Mouse (Mus musculus) ES-E14 (cell line): ENCODE results near the gene Desi1. TPM values are rescaled to one million over a fixed set of nuclear protein-coding genes. Genes with fewer than 3 reads are reported as not detected.

Experiments
- DNase-seq: peaks from one replicate; pipeline ENCODE4 v3.0.0-alpha.2; 2013; ENCODE audit warnings: low read depth, low spot score
- H3K27ac ChIP-seq: 2 replicates; pipeline ENCODE4 v1.5.1; 2012; ENCODE audit warnings: low read depth, mild to moderate bottlenecking, low read length, moderate library complexity, mixed read lengths; ENCODE audit not compliant: poor library complexity, insufficient read depth, severe bottlenecking
- H3K36me3 ChIP-seq: 2 replicates; pipeline ENCODE4 v1.6.1; 2012; ENCODE audit warnings: mild to moderate bottlenecking, low read length, moderate library complexity, mixed read lengths; ENCODE audit not compliant: control insufficient read depth, poor library complexity, insufficient read depth, severe bottlenecking
- H3K4me1 ChIP-seq, 2 experiments: fragments of 150-350 bp in 1 of 2; sonication (generic) in 1 of 2; 2 replicates each; pipeline ENCODE4 v1.6.1; 2012; ENCODE audit warnings: low read length in 2 of 2, mild to moderate bottlenecking in 1 of 2, mixed read lengths in 1 of 2; ENCODE audit not compliant: control insufficient read depth in 2 of 2, insufficient read depth in 2 of 2, poor library complexity in 1 of 2
- H3K4me3 ChIP-seq, 2 experiments: fragments of 150-350 bp in 1 of 2; sonication (generic) in 1 of 2; 2 replicates each; pipeline ENCODE4 v1.5.1; 2012; ENCODE audit warnings: low read length in 2 of 2, low read depth in 1 of 2, mild to moderate bottlenecking in 1 of 2, mixed read lengths in 1 of 2; ENCODE audit not compliant: insufficient read depth in 1 of 2, poor library complexity in 1 of 2, severe bottlenecking in 1 of 2
- H3K9ac ChIP-seq: 2 replicates; pipeline ENCODE4 v1.6.1; 2012; ENCODE audit warnings: low read depth, mild to moderate bottlenecking, low read length, mixed read lengths; ENCODE audit not compliant: poor library complexity, insufficient read depth, severe bottlenecking
- H3K9me3 ChIP-seq: fragments of 150-350 bp; sonication (generic); 2 replicates; pipeline ENCODE4 v1.6.1; 2012; ENCODE audit warnings: low read depth, mild to moderate bottlenecking, low read length; ENCODE audit not compliant: control insufficient read depth, insufficient read depth
- CHD2 ChIP-seq: IDR thresholded peaks from 2 replicates; pipeline ENCODE4 v1.6.1; 2014; ENCODE audit warnings: mild to moderate bottlenecking, low read depth, low read length, inconsistent platforms
- HCFC1 ChIP-seq: IDR thresholded peaks from 2 replicates; pipeline ENCODE4 v1.6.1; 2012; ENCODE audit warnings: low read length, inconsistent platforms, borderline replicate concordance; ENCODE audit not compliant: insufficient read depth
- MAFK ChIP-seq: IDR thresholded peaks from 2 replicates; pipeline ENCODE4 v1.6.1; 2014; ENCODE audit warnings: mild to moderate bottlenecking, low read depth, low read length, inconsistent platforms; ENCODE audit not compliant: insufficient read depth
- ZC3H11A ChIP-seq: IDR thresholded peaks from 2 replicates; pipeline ENCODE4 v1.6.1; 2012; ENCODE audit warnings: low read depth, mild to moderate bottlenecking, inconsistent platforms, low read length, borderline replicate concordance
- ZNF384 ChIP-seq: IDR thresholded peaks from 2 replicates; pipeline ENCODE4 v1.6.1; 2012; ENCODE audit warnings: low read depth, low read length, inconsistent platforms
- in situ Hi-C, 2 experiments: fragments of 600-800 bp; cut with MboI; formaldehyde crosslinking; loops; one replicate each; pipeline ENCODE4 v1.15.1; 2025; ENCODE audit warnings: low sequenced_read_pairs in 2 of 2, inconsistent platforms in 1 of 2; ENCODE audit not compliant: unreplicated experiment in 2 of 2
- total RNA-seq: library from RNA; depleted of rRNA; stranded (reverse); fragments of 300-350 nt; gene quantifications from 2 replicates; pipeline ENCODE4 v1.2.3, GENCODE M21; 2012

The Desi1 gene
- total RNA-seq, 1 experiment, result 15.9 TPM

- Histone ChIP-seq H3K27ac (peak overlapping the region; percentile 95), H3K4me3 (no peak overlapping the region), H3K36me3 (no peaks in the 10 kb centered on the region), H3K9ac (peak overlapping the region; percentile 10; the same call in 1 of the 2 replicates), H3K9me3 (peaks cover 8% of the 10 kb centered on the region), H3K4me1 (peaks cover 4 to 13% of the 10 kb centered on the region in 2 experiments; a peak in 1 of 4 replicates)
- DNase-seq, result peak; percentile 69
- in situ Hi-C loops, result no loop called here
- TF ChIP-seq CHD2 (no peak), ZC3H11A (no peak), MAFK (no peak), ZNF384 (no peak), HCFC1 (no peak)
Observed at GRCm38 (mm10) chr15:81969173-81969572, 64.5 kb downstream of the Desi1 start.

GRCm38 (mm10) chr15:81968447-81968846, 65.2 kb downstream of the Desi1 start:
- no peaks in the 10 kb centered on the region for H3K36me3 ChIP-seq
- H3K4me3 ChIP-seq, result no peak overlapping the region
- peaks cover 5% of the 10 kb centered on the region for H3K9me3 ChIP-seq
- DNase-seq, result no peak
- peaks cover 4 to 13% of the 10 kb centered on the region in 2 experiments; a peak in 1 of 4 replicates for H3K4me1 ChIP-seq
- peak overlapping the region; percentile 95 for H3K27ac ChIP-seq
- H3K9ac ChIP-seq, result peak overlapping the region; percentile 13; the same call in 1 of the 2 replicates
- TF ChIP-seq CHD2 (no peak), MAFK (no peak), HCFC1 (no peak), ZC3H11A (no peak), ZNF384 (no peak)
- in situ Hi-C loops, result no loop called here

DNA sequence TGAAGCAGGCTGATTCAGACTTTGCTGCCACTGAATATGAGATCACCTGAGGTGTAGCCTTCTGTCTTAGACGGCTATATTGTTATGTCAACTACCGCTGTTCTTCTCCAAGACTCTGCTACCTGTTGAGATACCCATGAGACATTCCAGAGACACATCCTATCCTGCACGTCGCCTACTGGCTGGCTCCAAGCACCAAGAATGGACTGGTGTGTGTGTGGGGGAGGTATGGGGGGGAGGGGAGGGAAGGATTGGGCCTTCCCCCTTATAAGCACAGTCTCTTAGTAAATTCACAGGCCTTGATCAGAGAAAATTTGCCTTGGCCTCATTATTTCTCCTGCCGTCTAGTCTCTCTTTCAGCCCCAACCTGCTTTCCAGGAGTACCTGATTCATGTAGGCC, 65.8 kb downstream of the Desi1 start:
- Histone ChIP-seq H3K9ac (no peak overlapping the region), H3K4me3 (no peak overlapping the region), H3K4me1 (peaks cover 4 to 13% of the 10 kb centered on the region in 2 experiments; a peak in 1 of 4 replicates), H3K36me3 (no peaks in the 10 kb centered on the region), H3K9me3 (peaks cover 5% of the 10 kb centered on the region), H3K27ac (peak overlapping the region; percentile 95)
- no peak for TF ChIP-seq ZNF384
- TF ChIP-seq MAFK, result no peak
- no peak for TF ChIP-seq ZC3H11A
- no peak for TF ChIP-seq HCFC1
- in situ Hi-C loops, result no loop called here
- DNase-seq, result no peak

DNA sequence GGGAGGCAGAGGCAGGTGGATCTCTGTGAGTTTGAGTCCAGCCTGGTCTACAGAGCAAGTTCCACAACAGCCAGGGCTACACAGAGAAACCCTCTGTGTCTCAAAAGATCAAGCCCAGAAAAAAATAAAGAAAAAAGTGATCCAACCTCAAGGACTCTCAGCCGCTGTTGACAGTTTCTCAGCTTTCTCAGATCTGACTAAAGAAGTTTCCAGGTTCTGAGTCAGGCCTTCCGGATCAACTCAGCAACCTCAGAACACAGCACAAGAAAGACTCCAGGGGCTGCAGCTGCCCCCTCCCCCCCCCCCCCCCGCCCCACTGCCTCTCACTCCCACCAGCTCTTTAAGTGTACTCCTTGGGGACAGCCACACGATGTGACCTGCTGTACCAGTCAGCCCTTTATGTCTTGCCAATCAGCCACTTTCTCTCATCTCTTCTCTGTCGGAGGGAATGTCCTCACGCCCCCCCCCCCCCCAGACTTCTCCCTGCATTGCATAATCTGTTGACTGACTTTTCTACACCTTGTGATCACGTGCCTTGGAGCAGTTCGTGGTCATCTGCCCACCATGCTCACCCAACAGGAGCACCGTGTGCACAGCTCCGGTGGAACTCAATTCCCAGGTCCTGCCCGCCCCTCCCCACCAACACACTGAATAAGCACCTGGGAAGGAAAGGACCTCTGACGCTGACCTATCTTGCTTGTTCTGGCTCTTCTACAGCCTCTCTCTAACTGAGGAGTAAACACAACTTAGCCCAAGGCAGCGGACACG, 67.4 kb downstream of the Desi1 start:
- in situ Hi-C loops, result no loop called here
- H3K9me3 ChIP-seq, result peaks cover 5% of the 10 kb centered on the region; the same call in 1 of the 2 replicates
- TF ChIP-seq ZC3H11A, result no peak
- no peak for TF ChIP-seq HCFC1
- TF ChIP-seq CHD2, result no peak
- no peak for TF ChIP-seq MAFK
- TF ChIP-seq ZNF384, result no peak
- peaks cover 6 to 16% of the 10 kb centered on the region in 2 experiments; a peak in 3 of 4 replicates for H3K4me1 ChIP-seq
- H3K36me3 ChIP-seq, result no peaks in the 10 kb centered on the region
- peak overlapping the region; percentile 57; the same call in 1 of the 2 replicates for H3K27ac ChIP-seq
- no peak overlapping the region for H3K4me3 ChIP-seq
- no peak overlapping the region for H3K9ac ChIP-seq
- no peak for DNase-seq

DNA sequence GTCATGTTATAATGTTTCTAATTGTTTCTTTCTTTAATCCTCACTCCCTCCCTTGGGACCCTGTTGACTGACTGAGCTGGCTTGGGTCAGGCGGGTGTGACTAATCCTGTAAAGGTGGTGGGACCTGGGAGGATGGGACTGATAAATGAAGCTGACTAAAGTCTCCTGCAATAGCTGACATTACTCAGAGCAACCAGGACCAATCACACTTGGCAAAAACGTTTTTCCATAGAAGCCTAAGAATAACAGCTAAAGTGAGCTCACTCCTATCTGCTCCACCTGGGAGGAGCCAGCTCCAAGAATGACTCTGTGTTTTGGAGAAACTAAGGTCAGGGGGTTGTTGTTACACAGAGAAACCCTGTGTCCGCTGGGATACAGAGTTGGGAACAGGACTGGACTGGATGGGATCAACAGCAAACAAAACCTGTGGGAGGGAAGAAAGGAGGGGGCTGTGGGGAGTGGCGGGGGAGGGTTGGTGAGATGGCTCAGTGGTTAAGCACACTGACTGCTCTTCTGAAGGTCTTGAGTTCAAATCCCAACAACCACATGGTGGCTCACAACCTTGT, 68.6 kb downstream of the Desi1 start:
- no peak for DNase-seq
- H3K9me3 ChIP-seq, result no peaks in the 10 kb centered on the region
- H3K9ac ChIP-seq, result no peak overlapping the region

More for the DNA sequence above, 68.6 kb downstream of the Desi1 start:
- TF ChIP-seq ZC3H11A (no peak), MAFK (no peak), CHD2 (no peak), ZNF384 (no peak), HCFC1 (no peak)
- in situ Hi-C loops, result no loop called here
- H3K36me3 ChIP-seq, result no peaks in the 10 kb centered on the region
- H3K27ac ChIP-seq, result no peak overlapping the region
- H3K4me3 ChIP-seq, result no peak overlapping the region
- peaks cover 7 to 16% of the 10 kb centered on the region in 2 experiments; a peak in 3 of 4 replicates for H3K4me1 ChIP-seq
